9 mouse cellular contexts compared by ENCODE assay signal in genomic region chr1:193201383-193201778, GRCm38 (mm10). TPM values are rescaled to one million over a fixed set of nuclear protein-coding genes. Genes with fewer than 3 reads are reported as not detected.
A peak's percentile ranks its signal among the peaks of the same experiment; 100 is the strongest.
DNase-seq lines count a peak whose midpoint lies in the region; ATAC-seq and TF ChIP-seq lines count a peak whose summit lies in the region.
"Had no signal": no experiment of that assay in that cellular context is flagged by ENCODE, and none has a peak within 500 bp of the region (broad histone marks: within the 10 kb centered on the region; RNA-seq: fewer than 3 reads in every experiment).

Gene Traf3ip3 (minus strand): TSS chr1:193201703.

- no peaks in the 10 kb centered on the region for H3K4me1 ChIP-seq in heart, postnatal 0 days (ENCODE audit: control insufficient read depth, insufficient read depth)
- peaks cover 10% of the 10 kb centered on the region for H3K4me1 ChIP-seq in heart, embryonic 12.5 days (replicated peaks)
- H3K4me1 ChIP-seq in brown adipose tissue, adult 24 weeks (ENCODE audit: control insufficient read depth, insufficient read depth, insufficient read length, low read length) = no peaks in the 10 kb centered on the region
- no peaks in the 10 kb centered on the region for H3K4me1 ChIP-seq in midbrain, embryonic 16.5 days (ENCODE audit: control insufficient read depth, insufficient read depth, low read length)
- no peaks in the 10 kb centered on the region for H3K4me1 ChIP-seq in hindbrain, postnatal 0 days (ENCODE audit: insufficient read depth, low read length)

- no peak for DNase-seq in heart, postnatal 0 days (ENCODE audit: low spot score)
- DNase-seq in lung, postnatal 10 days = peak; percentile 44
- DNase-seq in splenic B cell, adult 2 months (ENCODE audit: low read depth, low spot score) = peak; percentile 95
- no peak for DNase-seq in urinary bladder, postnatal 25 days (ENCODE audit: low spot score)
- DNase-seq in hindbrain, postnatal 0 days (ENCODE audit: low spot score) = no peak

- H3K9ac ChIP-seq in heart, postnatal 0 days (replicated peaks; ENCODE audit: low read depth, low read length) = no peak within 1 kb of the TSS
- H3K9ac ChIP-seq in heart, embryonic 12.5 days = no peak within 1 kb of the TSS
- H3K9ac ChIP-seq in midbrain, embryonic 16.5 days (ENCODE audit: low read depth, low read length) = no peak within 1 kb of the TSS
- H3K9ac ChIP-seq in hindbrain, postnatal 0 days (replicated peaks; ENCODE audit: low read length) = no peak within 1 kb of the TSS
- H3K9ac ChIP-seq: heart, embryonic 13.5 days had no signal

- ATAC-seq in heart, postnatal 0 days (ENCODE audit: insufficient read depth, low read depth) = no peak
- ATAC-seq in heart, embryonic 12.5 days (ENCODE audit: insufficient number of reproducible peaks, low FRiP score) = no peak
- no peak for ATAC-seq in midbrain, embryonic 16.5 days
- ATAC-seq in hindbrain, postnatal 0 days = no peak

- H3K36me3 ChIP-seq in heart, postnatal 0 days (replicated peaks; ENCODE audit: control insufficient read depth, insufficient read depth, low read length) = no peaks in the 10 kb centered on the region
- no peaks in the 10 kb centered on the region for H3K36me3 ChIP-seq in heart, embryonic 12.5 days
- peaks cover 26% of the 10 kb centered on the region; the same call in 1 of the 2 replicates for H3K36me3 ChIP-seq in splenic B cell, adult 2 months (ENCODE audit: control insufficient read depth, insufficient read depth, low read length, poor library complexity, severe bottlenecking)
- H3K36me3 ChIP-seq in midbrain, embryonic 16.5 days (ENCODE audit: control insufficient read depth, insufficient read depth, low read length) = no peaks in the 10 kb centered on the region
- H3K36me3 ChIP-seq in hindbrain, postnatal 0 days (ENCODE audit: insufficient read depth, low read length) = no peaks in the 10 kb centered on the region
- H3K36me3 ChIP-seq: heart, embryonic 13.5 days had no signal

- WGBS in heart, postnatal 0 days = 51% methylated on average over 5 of the region's 5 CpGs
- 55% methylated on average over 5 of the region's 5 CpGs for WGBS in heart, embryonic 12.5 days
- 65% methylated on average over 5 of the region's 5 CpGs for WGBS in midbrain, embryonic 16.5 days
- 70% methylated on average over 5 of the region's 5 CpGs for WGBS in hindbrain, postnatal 0 days

- H3K9me3 ChIP-seq in heart, postnatal 0 days (replicated peaks; ENCODE audit: control insufficient read depth, low read length) = no peaks in the 10 kb centered on the region
- H3K9me3 ChIP-seq in heart, embryonic 12.5 days (replicated peaks) = no peaks in the 10 kb centered on the region
- no peaks in the 10 kb centered on the region for H3K9me3 ChIP-seq in midbrain, embryonic 16.5 days (replicated peaks; ENCODE audit: control insufficient read depth, low read length, poor library complexity, severe bottlenecking)
- no peaks in the 10 kb centered on the region for H3K9me3 ChIP-seq in hindbrain, postnatal 0 days (ENCODE audit: low read length)
- H3K9me3 ChIP-seq: heart, embryonic 13.5 days had no signal

- peak within 1 kb of the TSS; percentile 30; the same call in 1 of the 2 replicates for H3K4me3 ChIP-seq in heart, postnatal 0 days (ENCODE audit: low read depth, low read length)
- no peak within 1 kb of the TSS for H3K4me3 ChIP-seq in heart, embryonic 12.5 days
- peak within 1 kb of the TSS; percentile 22; the same call in 1 of the 2 replicates for H3K4me3 ChIP-seq in brown adipose tissue, adult 24 weeks (ENCODE audit: insufficient read depth, low read depth, low read length)
- H3K4me3 ChIP-seq in midbrain, embryonic 16.5 days (ENCODE audit: low read depth, low read length) = no peak within 1 kb of the TSS
- H3K4me3 ChIP-seq in hindbrain, postnatal 0 days (ENCODE audit: low read length) = no peak within 1 kb of the TSS
- H3K4me3 ChIP-seq: heart, embryonic 13.5 days had no signal

- no peak for TF ChIP-seq CTCF in heart, postnatal 0 days (IDR thresholded peaks at IDR 0.05; ENCODE audit: low read depth)
- TF ChIP-seq CTCF in hindbrain, postnatal 0 days (IDR thresholded peaks at IDR 0.05; ENCODE audit: low read depth) = no peak

- no peaks in the 10 kb centered on the region for H3K27me3 ChIP-seq in heart, postnatal 0 days (ENCODE audit: control insufficient read depth, insufficient read depth, low read length)
- H3K27me3 ChIP-seq in heart, embryonic 12.5 days (replicated peaks) = no peaks in the 10 kb centered on the region
- H3K27me3 ChIP-seq in splenic B cell, adult 2 months (ENCODE audit: control insufficient read depth, insufficient read depth, low read length, poor library complexity, severe bottlenecking) = no peaks in the 10 kb centered on the region
- H3K27me3 ChIP-seq in midbrain, embryonic 16.5 days (ENCODE audit: control insufficient read depth, insufficient read depth, low read depth, low read length) = no peaks in the 10 kb centered on the region; the same call in 1 of the 2 replicates
- H3K27me3 ChIP-seq in hindbrain, postnatal 0 days (ENCODE audit: insufficient read depth, low read length) = no peaks in the 10 kb centered on the region
- H3K27me3 ChIP-seq: heart, embryonic 13.5 days had no signal

- H3K27ac ChIP-seq in heart, postnatal 0 days (ENCODE audit: low read depth) = peak within 1 kb of the TSS; percentile 71; the same call in 1 of the 2 replicates
- no peak within 1 kb of the TSS for H3K27ac ChIP-seq in heart, embryonic 12.5 days (ENCODE audit: poor library complexity, severe bottlenecking)
- 0 out of 2 replicates have a peak within 1 kb of the TSS, but pooled peaks have one; percentile 35 for H3K27ac ChIP-seq in brown adipose tissue, adult 24 weeks (replicated peaks; ENCODE audit: low read depth, low read length)
- H3K27ac ChIP-seq in midbrain, embryonic 16.5 days (ENCODE audit: low read length) = no peak within 1 kb of the TSS
- no peak within 1 kb of the TSS for H3K27ac ChIP-seq in hindbrain, postnatal 0 days
- H3K27ac ChIP-seq: heart, embryonic 13.5 days had no signal

- H3K4me2 ChIP-seq in heart, postnatal 0 days (ENCODE audit: low read depth, low read length) = peak within 1 kb of the TSS; percentile 37; the same call in 1 of the 2 replicates
- H3K4me2 ChIP-seq in heart, embryonic 12.5 days = no peak within 1 kb of the TSS
- H3K4me2 ChIP-seq in midbrain, embryonic 16.5 days (ENCODE audit: low read length) = no peak within 1 kb of the TSS
- H3K4me2 ChIP-seq in hindbrain, postnatal 0 days (ENCODE audit: low read depth, low read length) = no peak within 1 kb of the TSS
- H3K4me2 ChIP-seq: heart, embryonic 13.5 days had no signal

- TF ChIP-seq EP300 in heart, postnatal 0 days (IDR thresholded peaks at IDR 0.05; ENCODE audit: low read depth) = no peak

RNA-seq across cellular contexts. Expression of gene Traf3ip3, which starts in this region (rescaled TPM):
- total RNA-seq in heart, postnatal 0 days (2014; rRNA removed; ENCODE audit: low replicate concordance) = 0.08 and 0.61 TPM in 2 replicates
- polyA plus RNA-seq in heart, postnatal 0 days (2015; fragmentation: Nextera tagmentation; extraction: Ambion mirVana) = 0.54 and 0.79 TPM in 2 replicates
- 0.99 and 1.6 TPM in 2 replicates for polyA plus RNA-seq in heart, embryonic 12.5 days (2016; fragmentation: Nextera tagmentation; extraction: Ambion mirVana)
- not detected in 2 replicates for polyA plus RNA-seq in brown adipose tissue, adult 24 weeks (2012; ENCODE audit: insufficient read depth, insufficient read length, missing spikeins)
- 0.77 and 1.1 TPM in 2 replicates for polyA plus RNA-seq in midbrain, embryonic 16.5 days (2015; fragmentation: Nextera tagmentation; extraction: Ambion mirVana)
- 0.78 and 1.5 TPM in 2 replicates for total RNA-seq in hindbrain, postnatal 0 days (2014; rRNA removed)
- polyA plus RNA-seq in hindbrain, postnatal 0 days (2015; fragmentation: Nextera tagmentation; extraction: Ambion mirVana) = 1.9 TPM in 2 replicates

Comparison
In these comparisons a context has a peak if more than half of its experiments do, and no peak if none do; other contexts are left out.
1. H3K27ac ChIP-seq: peak in heart, postnatal 0 days (single experiment) and brown adipose tissue, adult 24 weeks (single experiment); none in heart, embryonic 12.5 days (single experiment), midbrain, embryonic 16.5 days (single experiment) and hindbrain, postnatal 0 days (single experiment).
2. H3K4me3 ChIP-seq: peak in heart, postnatal 0 days (single experiment) and brown adipose tissue, adult 24 weeks (single experiment); none in heart, embryonic 12.5 days (single experiment), midbrain, embryonic 16.5 days (single experiment) and hindbrain, postnatal 0 days (single experiment).
3. DNase-seq: peak in lung, postnatal 10 days (single experiment) and splenic B cell, adult 2 months (single experiment); none in heart, postnatal 0 days (single experiment), urinary bladder, postnatal 25 days (single experiment) and hindbrain, postnatal 0 days (single experiment).